Mouse (Mus musculus) olfactory bulb, adult 2 months (tissue): ENCODE data around the gene Ang.

Experiments used
- CTCF ChIP-seq: fragments of 200-500 bp; IDR thresholded peaks from 2 replicates; pipeline ENCODE4 v1.5.1; 2012; ENCODE audit warnings: low read depth, mild to moderate bottlenecking, low read length, moderate library complexity; ENCODE audit not compliant: insufficient read depth
- POLR2A ChIP-seq: fragments of 200-500 bp; IDR thresholded peaks from 2 replicates; pipeline ENCODE4 v1.6.1; 2012; ENCODE audit warnings: mild to moderate bottlenecking, low read depth, low read length, moderate library complexity; ENCODE audit not compliant: insufficient read depth

DNA sequence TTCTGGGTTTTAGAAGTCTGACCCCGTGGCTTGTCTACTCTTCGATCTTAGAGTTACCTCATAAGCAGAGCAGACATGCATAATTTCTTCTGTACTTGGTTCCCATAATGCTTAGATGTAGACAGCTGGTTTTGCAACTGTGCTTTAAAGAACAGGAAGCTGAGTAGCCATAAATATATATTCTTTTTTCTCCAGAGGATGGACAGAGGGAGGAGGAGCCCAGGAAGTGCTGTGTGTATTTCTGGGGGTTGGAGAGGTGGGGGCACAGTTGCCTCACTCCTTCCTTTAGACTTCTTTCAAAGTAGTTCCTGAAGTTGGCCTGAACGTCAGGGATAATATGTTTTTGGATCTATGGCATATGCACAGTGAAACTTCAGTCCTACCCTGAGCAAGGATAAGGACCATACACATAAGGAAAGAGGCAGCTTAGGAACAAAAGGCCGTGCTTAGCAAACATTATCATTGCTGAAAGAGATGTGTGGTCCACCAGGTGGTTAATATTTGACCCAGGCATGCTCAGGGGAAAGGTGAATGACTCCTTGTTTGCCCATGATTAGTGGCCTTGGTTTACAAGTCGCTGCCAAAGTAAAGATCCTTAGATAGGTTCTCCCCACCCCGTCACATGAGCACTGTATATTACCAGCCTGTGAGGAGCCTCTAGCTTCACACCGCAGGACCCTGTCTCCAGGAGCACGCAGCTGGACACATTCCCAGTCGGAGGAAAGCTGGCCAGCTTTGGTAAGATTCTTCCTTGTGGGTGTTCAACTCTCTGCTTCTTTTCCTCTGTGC lies 5.0 kb downstream of the Ang start:
- TF ChIP-seq CTCF (no peak), POLR2A (no peak)
